Mouse (Mus musculus): Measurements from ENCODE around the gene Bcdin3d. TPM values are rescaled to one million over a fixed set of nuclear protein-coding genes. Genes with fewer than 3 reads are reported as not detected.

Gene Bcdin3d
- polyA plus RNA-seq, 1 experiment from 2014 or later, result 10.4 TPM

GRCm38 (mm10) chr15:99497527-99498242 lies 23.2 kb upstream of the Bcdin3d start:
- Histone ChIP-seq H3K9ac (ENCODE audit: low read length) (no peak overlapping the region), H3K4me1 (replicated peaks; ENCODE audit: control insufficient read depth, insufficient read depth) (no peaks in the 10 kb centered on the region; the same call in 1 of the 2 replicates), H3K9me3 (ENCODE audit: control insufficient read depth, low read length) (no peaks in the 10 kb centered on the region), H3K27ac (replicated peaks) (no peak overlapping the region), H3K4me2 (replicated peaks; ENCODE audit: low read depth) (no peak overlapping the region), H3K27me3 (ENCODE audit: control insufficient read depth, insufficient read depth, low read length) (no peaks in the 10 kb centered on the region), H3K4me3 (ENCODE audit: low read depth, low read length) (no peak overlapping the region), H3K36me3 (ENCODE audit: control insufficient read depth, insufficient read depth, low read length) (no peaks in the 10 kb centered on the region)
- 43% methylated on average over 12 of the region's 12 CpGs for WGBS
- TF ChIP-seq EP300 (optimal IDR thresholded peaks at IDR 0.05), result no peak
- no peak for TF ChIP-seq CTCF (IDR thresholded peaks at IDR 0.05; ENCODE audit: low read depth)
- no peak for DNase-seq (ENCODE audit: low spot score)
- no peak for ATAC-seq (ENCODE audit: low FRiP score, low TSS enrichment)

- TF ChIP-seq EP300 (optimal IDR thresholded peaks at IDR 0.05) (no peak), CTCF (IDR thresholded peaks at IDR 0.05; ENCODE audit: low read depth) (peak; percentile 92)
- H3K27ac ChIP-seq (replicated peaks), result no peak overlapping the region
Measured at GRCm38 (mm10) chr15:99497061-99497460, 22.5 kb upstream of the Bcdin3d start.

GRCm38 (mm10) chr15:99484745-99485144 lies 10.2 kb upstream of the Bcdin3d start:
- Histone ChIP-seq H3K4me2 (replicated peaks; ENCODE audit: low read depth) (no peak overlapping the region), H3K4me3 (ENCODE audit: low read depth, low read length) (no peak overlapping the region), H3K27ac (replicated peaks) (no peak overlapping the region), H3K36me3 (ENCODE audit: control insufficient read depth, insufficient read depth, low read length) (no peaks in the 10 kb centered on the region), H3K27me3 (ENCODE audit: control insufficient read depth, insufficient read depth, low read length) (no peaks in the 10 kb centered on the region), H3K9me3 (ENCODE audit: control insufficient read depth, low read length) (no peaks in the 10 kb centered on the region), H3K9ac (ENCODE audit: low read length) (no peak overlapping the region), H3K4me1 (replicated peaks; ENCODE audit: control insufficient read depth, insufficient read depth) (no peaks in the 10 kb centered on the region)
- no peak for TF ChIP-seq CTCF (IDR thresholded peaks at IDR 0.05; ENCODE audit: low read depth)
- no peak for DNase-seq (ENCODE audit: low spot score)
- 57% methylated on average over 6 of the region's 6 CpGs for WGBS
- no peak; the same call in 1 of the 2 replicates for ATAC-seq (ENCODE audit: low FRiP score, low TSS enrichment)

More at GRCm38 (mm10) chr15:99497061-99497460, 22.5 kb upstream of the Bcdin3d start:
- no peak for ATAC-seq (ENCODE audit: low FRiP score, low TSS enrichment)
- Histone ChIP-seq H3K36me3 (ENCODE audit: control insufficient read depth, insufficient read depth, low read length) (no peaks in the 10 kb centered on the region), H3K4me1 (replicated peaks; ENCODE audit: control insufficient read depth, insufficient read depth) (no peaks in the 10 kb centered on the region; the same call in 1 of the 2 replicates), H3K4me2 (replicated peaks; ENCODE audit: low read depth) (no peak overlapping the region), H3K9me3 (ENCODE audit: control insufficient read depth, low read length) (no peaks in the 10 kb centered on the region), H3K27me3 (ENCODE audit: control insufficient read depth, insufficient read depth, low read length) (no peaks in the 10 kb centered on the region), H3K4me3 (ENCODE audit: low read depth, low read length) (no peak overlapping the region), H3K9ac (ENCODE audit: low read length) (no peak overlapping the region)
- 10% methylated on average over 4 of the region's 4 CpGs for WGBS
- peak; percentile 55 for DNase-seq (ENCODE audit: low spot score)

GRCm38 (mm10) chr15:99475814-99476213 lies 1.3 kb upstream of the Bcdin3d start:
- Histone ChIP-seq H3K9me3 (ENCODE audit: control insufficient read depth, low read length) (no peaks in the 10 kb centered on the region), H3K4me1 (replicated peaks; ENCODE audit: control insufficient read depth, insufficient read depth) (no peaks in the 10 kb centered on the region), H3K36me3 (ENCODE audit: control insufficient read depth, insufficient read depth, low read length) (no peaks in the 10 kb centered on the region), H3K27ac (replicated peaks) (no peak overlapping the region), H3K4me2 (replicated peaks; ENCODE audit: low read depth) (no peak overlapping the region), H3K9ac (ENCODE audit: low read length) (no peak overlapping the region), H3K27me3 (ENCODE audit: control insufficient read depth, insufficient read depth, low read length) (no peaks in the 10 kb centered on the region), H3K4me3 (ENCODE audit: low read depth, low read length) (no peak overlapping the region)
- 75% methylated on average over 1 of the region's 1 CpGs for WGBS
- ATAC-seq (ENCODE audit: low FRiP score, low TSS enrichment), result no peak
- TF ChIP-seq CTCF (IDR thresholded peaks at IDR 0.05; ENCODE audit: low read depth) (no peak), EP300 (optimal IDR thresholded peaks at IDR 0.05) (no peak)
- no peak for DNase-seq (ENCODE audit: low spot score)

- H3K36me3 ChIP-seq (ENCODE audit: control insufficient read depth, insufficient read depth, low read length), result no peaks in the 10 kb centered on the region
- no peaks in the 10 kb centered on the region for H3K9me3 ChIP-seq (ENCODE audit: control insufficient read depth, low read length)
- no peaks in the 10 kb centered on the region for H3K4me1 ChIP-seq (replicated peaks; ENCODE audit: control insufficient read depth, insufficient read depth)
- DNase-seq (ENCODE audit: low spot score) (peak; percentile 73), ATAC-seq (ENCODE audit: low FRiP score, low TSS enrichment) (peak; percentile 61)
- peak overlapping the region; percentile 85 for H3K9ac ChIP-seq (ENCODE audit: low read length)
- TF ChIP-seq CTCF (IDR thresholded peaks at IDR 0.05; ENCODE audit: low read depth) (no peak), EP300 (optimal IDR thresholded peaks at IDR 0.05) (no peak)
- WGBS, result 3% methylated on average over 38 of the region's 38 CpGs
- H3K4me2 ChIP-seq (replicated peaks; ENCODE audit: low read depth), result peak overlapping the region; percentile 65
- no peaks in the 10 kb centered on the region for H3K27me3 ChIP-seq (ENCODE audit: control insufficient read depth, insufficient read depth, low read length)
- H3K4me3 ChIP-seq (ENCODE audit: low read depth, low read length), result peak overlapping the region; percentile 79
- peak overlapping the region; percentile 90 for H3K27ac ChIP-seq (replicated peaks)
Measured at GRCm38 (mm10) chr15:99473801-99474575, 542 bp downstream of the Bcdin3d start.

- H3K4me1 ChIP-seq (replicated peaks; ENCODE audit: control insufficient read depth, insufficient read depth), result no peaks in the 10 kb centered on the region
- no peaks in the 10 kb centered on the region for H3K9me3 ChIP-seq (ENCODE audit: control insufficient read depth, low read length)
- no peak overlapping the region for H3K4me2 ChIP-seq (replicated peaks; ENCODE audit: low read depth)
- DNase-seq (ENCODE audit: low spot score), result no peak
- no peaks in the 10 kb centered on the region for H3K36me3 ChIP-seq (ENCODE audit: control insufficient read depth, insufficient read depth, low read length)
- H3K9ac ChIP-seq (ENCODE audit: low read length), result no peak overlapping the region
- WGBS, result 81% methylated on average over 7 of the region's 7 CpGs
- no peak overlapping the region for H3K4me3 ChIP-seq (ENCODE audit: low read depth, low read length)
- ATAC-seq (ENCODE audit: low FRiP score, low TSS enrichment), result no peak
- TF ChIP-seq CTCF (IDR thresholded peaks at IDR 0.05; ENCODE audit: low read depth) (no peak), EP300 (optimal IDR thresholded peaks at IDR 0.05) (no peak)
- no peak overlapping the region for H3K27ac ChIP-seq (replicated peaks)
- H3K27me3 ChIP-seq (ENCODE audit: control insufficient read depth, insufficient read depth, low read length), result no peaks in the 10 kb centered on the region
Measured at GRCm38 (mm10) chr15:99472972-99473371, 1.6 kb downstream of the Bcdin3d start.

Measured in stomach, postnatal 0 days (tissue).